Mouse (Mus musculus): ENCODE results near the gene Pfkm. TPM values are rescaled to one million over a fixed set of nuclear protein-coding genes. Genes with fewer than 3 reads are reported as not detected.

The Pfkm gene
- total and polyA plus RNA-seq, 3 experiments: 23.5 to 37.9 (median 29.6) TPM

DNA sequence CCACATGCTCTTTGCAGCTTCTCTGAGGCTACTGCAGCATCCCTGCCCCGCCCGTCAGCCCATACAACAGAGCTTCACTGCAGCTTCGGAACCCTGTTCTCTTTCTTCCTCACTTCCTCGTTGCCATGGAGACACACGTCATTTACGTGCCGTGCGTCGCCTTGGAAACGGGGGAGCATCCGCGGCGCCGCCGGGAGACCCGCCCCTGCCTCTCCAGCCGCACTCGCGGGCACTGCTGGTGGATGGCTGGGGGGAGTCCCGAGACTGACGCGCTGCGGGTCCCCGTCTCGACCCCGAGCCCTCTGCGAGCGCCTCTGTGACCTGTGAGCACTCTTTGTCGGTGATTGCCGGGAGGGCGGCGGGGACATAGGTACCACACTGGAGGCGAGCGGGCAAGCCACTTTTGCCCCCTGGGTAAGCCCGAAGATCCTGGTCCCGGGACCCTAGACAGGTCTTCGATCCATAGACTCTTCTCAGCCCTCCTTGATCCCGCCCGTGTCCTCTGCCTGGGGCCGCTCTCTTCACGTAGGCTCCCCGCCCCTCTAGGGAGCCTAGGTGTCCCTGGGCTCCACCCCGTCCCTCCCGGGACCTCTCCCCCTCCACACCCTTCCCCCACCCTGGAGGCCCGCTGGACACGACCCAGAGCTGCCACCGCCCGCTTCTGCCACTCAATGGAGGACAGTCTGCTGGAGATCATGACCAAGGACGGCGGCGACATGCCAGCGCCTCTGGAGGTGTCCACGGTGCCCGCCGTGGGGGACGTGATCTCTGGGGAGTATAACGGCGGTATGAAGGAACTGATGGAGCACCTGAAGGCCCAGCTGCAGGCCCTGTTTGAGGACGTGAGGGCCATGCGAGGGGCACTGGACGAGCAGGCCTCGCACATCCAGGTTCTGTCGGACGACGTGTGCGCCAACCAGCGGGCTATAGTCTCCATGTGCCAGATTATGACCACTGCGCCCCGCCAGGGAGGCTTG, 75.5 kb downstream of the Pfkm start:
- peaks cover 89% of the 10 kb centered on the region for H3K27me3 ChIP-seq (replicated peaks)
- H3K4me2 ChIP-seq (ENCODE audit: insufficient read depth, low read depth, poor library complexity, severe bottlenecking): peak overlapping the region; percentile 99
- H3K79me2 ChIP-seq (replicated peaks; ENCODE audit: control insufficient read depth, extremely low read depth, insufficient read depth, poor library complexity, severe bottlenecking): no peaks in the 10 kb centered on the region
- DNase-seq (ENCODE audit: extremely low read depth): peak; percentile 97
- dilution Hi-C loops (cut with MboI; ENCODE audit: extremely low pct_ligation_motif_present, extremely low pct_unique_long_range_greater_than_20kb, low sequenced_read_pairs): no loop called here
- in situ Hi-C loops (cut with MboI; ENCODE audit: low pct_ligation_motif_present, low pct_unique_long_range_greater_than_20kb, low sequenced_read_pairs): loop anchor here (25.0 kb wide), 1 partner anchor 306 kb away; no protein-coding TSS in a partner anchor
- H3K9ac ChIP-seq (ENCODE audit: insufficient read depth, low read depth): no peak overlapping the region
- no peaks in the 10 kb centered on the region for H3K36me3 ChIP-seq (replicated peaks in 1 of 2; ENCODE audit: control insufficient read depth in 1 of 2, insufficient read depth in 1 of 2, low read length in 1 of 2)
- H3K9me3 ChIP-seq (replicated peaks; ENCODE audit: low read length): no peaks in the 10 kb centered on the region
- peak; percentile 69 for TF ChIP-seq ELF1 (IDR thresholded peaks at IDR 0.05; ENCODE audit: low read depth, low read length)
- TF ChIP-seq MYC (IDR thresholded peaks at IDR 0.05; ENCODE audit: low read depth, low read length): no peak
- TF ChIP-seq MXI1 (IDR thresholded peaks at IDR 0.05; ENCODE audit: low read depth, low read length): peak; percentile 98
- peak overlapping the region in 2 of 3 experiments; percentile 16 to 52 for H3K4me3 ChIP-seq (replicated peaks in 1 of 3; ENCODE audit: low read depth in 2 of 3, low read length in 2 of 3, poor library complexity in 1 of 3)
- H3K4me1 ChIP-seq (ENCODE audit: control insufficient read depth in 1 of 2, insufficient read depth in 2 of 2): peaks cover 10 to 45% of the 10 kb centered on the region in 2 experiments
- H3K27ac ChIP-seq (ENCODE audit: insufficient read depth, low read depth): no peak overlapping the region

DNA sequence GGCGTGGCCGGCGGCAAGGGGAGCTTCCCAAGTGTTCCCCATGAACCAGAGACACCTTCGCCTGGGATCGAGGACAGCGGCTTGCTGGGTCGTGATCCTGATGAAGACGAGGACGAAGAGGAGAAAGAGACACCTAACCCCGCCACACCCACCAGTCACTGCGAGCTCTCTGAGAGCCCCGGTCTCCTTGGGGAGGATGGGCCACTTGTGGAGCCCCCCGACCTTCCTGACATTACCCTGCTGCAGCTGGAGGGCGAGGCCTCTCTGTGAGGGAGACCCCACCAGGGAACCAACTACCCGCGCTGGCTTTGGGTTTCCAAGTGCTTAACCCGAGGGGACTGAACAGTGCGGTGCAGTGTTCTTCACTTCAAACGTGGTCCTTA, 76.2 kb downstream of the Pfkm start:
- in situ Hi-C loops (cut with MboI; ENCODE audit: low pct_ligation_motif_present, low pct_unique_long_range_greater_than_20kb, low sequenced_read_pairs) (loop anchor here (25.0 kb wide), 1 partner anchor 306 kb away; no protein-coding TSS in a partner anchor), dilution Hi-C loops (cut with MboI; ENCODE audit: extremely low pct_ligation_motif_present, extremely low pct_unique_long_range_greater_than_20kb, low sequenced_read_pairs) (no loop called here)
- no peak overlapping the region for H3K27ac ChIP-seq (ENCODE audit: insufficient read depth, low read depth)
- no peak overlapping the region for H3K4me3 ChIP-seq (replicated peaks in 1 of 3; ENCODE audit: low read depth in 2 of 3, low read length in 2 of 3, poor library complexity in 1 of 3)
- no peak for TF ChIP-seq USF1 (IDR thresholded peaks at IDR 0.05; ENCODE audit: low read depth, low read length)
- H3K4me2 ChIP-seq (ENCODE audit: insufficient read depth, low read depth, poor library complexity, severe bottlenecking): no peak overlapping the region
- H3K9me3 ChIP-seq (replicated peaks; ENCODE audit: low read length): no peaks in the 10 kb centered on the region
- H3K36me3 ChIP-seq (replicated peaks in 1 of 2; ENCODE audit: control insufficient read depth in 1 of 2, insufficient read depth in 1 of 2, low read length in 1 of 2): no peaks in the 10 kb centered on the region
- DNase-seq (ENCODE audit: extremely low read depth): no peak
- H3K79me2 ChIP-seq (replicated peaks; ENCODE audit: control insufficient read depth, extremely low read depth, insufficient read depth, poor library complexity, severe bottlenecking): no peaks in the 10 kb centered on the region
- peaks cover 92% of the 10 kb centered on the region for H3K27me3 ChIP-seq (replicated peaks)
- no peak overlapping the region for H3K9ac ChIP-seq (ENCODE audit: insufficient read depth, low read depth)
- peaks cover 10 to 45% of the 10 kb centered on the region in 2 experiments for H3K4me1 ChIP-seq (ENCODE audit: control insufficient read depth in 1 of 2, insufficient read depth in 2 of 2)

GRCm38 (mm10) chr15:98170365-98170764, 78.0 kb downstream of the Pfkm start:
- Histone ChIP-seq H3K36me3 (replicated peaks in 1 of 2; ENCODE audit: control insufficient read depth in 1 of 2, insufficient read depth in 1 of 2, low read length in 1 of 2) (no peaks in the 10 kb centered on the region), H3K4me2 (ENCODE audit: insufficient read depth, low read depth, poor library complexity, severe bottlenecking) (no peak overlapping the region), H3K9ac (ENCODE audit: insufficient read depth, low read depth) (no peak overlapping the region), H3K79me2 (replicated peaks; ENCODE audit: control insufficient read depth, extremely low read depth, insufficient read depth, poor library complexity, severe bottlenecking) (no peaks in the 10 kb centered on the region), H3K4me3 (replicated peaks in 1 of 3; ENCODE audit: low read depth in 2 of 3, low read length in 2 of 3, poor library complexity in 1 of 3) (no peak overlapping the region), H3K9me3 (replicated peaks; ENCODE audit: low read length) (no peaks in the 10 kb centered on the region), H3K4me1 (ENCODE audit: control insufficient read depth in 1 of 2, insufficient read depth in 2 of 2) (peaks cover 10 to 45% of the 10 kb centered on the region in 2 experiments), H3K27me3 (replicated peaks) (peaks cover 88% of the 10 kb centered on the region), H3K27ac (ENCODE audit: insufficient read depth, low read depth) (no peak overlapping the region)
- in situ Hi-C loops (cut with MboI; ENCODE audit: low pct_ligation_motif_present, low pct_unique_long_range_greater_than_20kb, low sequenced_read_pairs) (loop anchor here (25.0 kb wide), 1 partner anchor 308 kb away; no protein-coding TSS in a partner anchor), dilution Hi-C loops (cut with MboI; ENCODE audit: extremely low pct_ligation_motif_present, extremely low pct_unique_long_range_greater_than_20kb, low sequenced_read_pairs) (no loop called here)
- peak; percentile 93 for DNase-seq (ENCODE audit: extremely low read depth)
- TF ChIP-seq EP300 (IDR thresholded peaks at IDR 0.05; ENCODE audit: low read length) (peak; percentile 74), JUN (IDR thresholded peaks at IDR 0.05; ENCODE audit: insufficient read depth, low read depth, low read length) (peak; percentile 76), JUND (conservative IDR thresholded peaks at IDR 0.05; ENCODE audit: low read depth, low read length) (peak; percentile 62; the same call in 1 of the 2 replicates), BHLHE40 (IDR thresholded peaks at IDR 0.05; ENCODE audit: low read depth, low read length) (peak; percentile 83; the same call in 1 of the 2 replicates), ETS1 (conservative IDR thresholded peaks at IDR 0.05; ENCODE audit: low read depth, low read length) (peak; percentile 96), MAFK (IDR thresholded peaks at IDR 0.05; ENCODE audit: insufficient replicate concordance, low read length) (0 out of 2 replicates have a peak, but pooled peaks have one; percentile 63), SIN3A (IDR thresholded peaks at IDR 0.05; ENCODE audit: low read length) (peak; percentile 46), KAT2A (IDR thresholded peaks at IDR 0.05; ENCODE audit: insufficient replicate concordance, low read length) (peak; percentile 74), MAX (IDR thresholded peaks at IDR 0.05; ENCODE audit: low read length) (0 out of 2 replicates have a peak, but pooled peaks have one; percentile 41), UBTF (IDR thresholded peaks at IDR 0.05; ENCODE audit: low read depth, low read length) (no peak), RCOR1 (conservative IDR thresholded peaks at IDR 0.05; ENCODE audit: low read depth, low read length) (peak; percentile 62; the same call in 1 of the 2 replicates), TCF12 (IDR thresholded peaks at IDR 0.05; ENCODE audit: low read depth, low read length) (peak; percentile 55), MAZ (IDR thresholded peaks at IDR 0.05; ENCODE audit: low read depth, low read length) (no peak), TBP (conservative IDR thresholded peaks at IDR 0.05; ENCODE audit: low read depth, low read length) (no peak), IRF4 (IDR thresholded peaks at IDR 0.05; ENCODE audit: low read depth, low read length) (peak; percentile 77), MEF2A (IDR thresholded peaks at IDR 0.05; ENCODE audit: borderline replicate concordance, low read depth, low read length) (peak; percentile 84)

Data from CH12.LX (cell line).